Mouse (Mus musculus) megakaryocyte-erythroid progenitor cell, adult 5-6 weeks (primary cell): ENCODE measurements around the gene Nat8f5. TPM values are rescaled to one million over a fixed set of nuclear protein-coding genes. Genes with fewer than 3 reads are reported as not detected.
"Not testable (repeated sequence)": the region's sequence is repeated elsewhere in the genome, so short reads cannot be mapped to it uniquely, and the experiment has no call there.

Experiments used
- ATAC-seq: replicated peaks from 2 replicates; pipeline ENCODE4 v1.8.0; 2016; ENCODE audit warnings: mild to moderate bottlenecking, inconsistent platforms; ENCODE audit not compliant: severe bottlenecking, poor library complexity, low FRiP score, low TSS enrichment
- total RNA-seq, 2 experiments: library from RNA; stranded (forward) in 1 of 2; stranded (reverse) in 1 of 2; fragments of 200-1000, 215-1000 nt in 1 of 2; fragments of >200 nt in 1 of 2; fragmentation: Nextera tagmentation in 1 of 2; gene quantifications; 2 replicates each; pipeline ENCODE4 v1.2.3; 2014 to 2017

Nat8f5 gene
- total RNA-seq (2014; fragmentation: Nextera tagmentation) (not detected in 2 replicates), total RNA-seq (2017) (not detected in 2 replicates)

DNA sequence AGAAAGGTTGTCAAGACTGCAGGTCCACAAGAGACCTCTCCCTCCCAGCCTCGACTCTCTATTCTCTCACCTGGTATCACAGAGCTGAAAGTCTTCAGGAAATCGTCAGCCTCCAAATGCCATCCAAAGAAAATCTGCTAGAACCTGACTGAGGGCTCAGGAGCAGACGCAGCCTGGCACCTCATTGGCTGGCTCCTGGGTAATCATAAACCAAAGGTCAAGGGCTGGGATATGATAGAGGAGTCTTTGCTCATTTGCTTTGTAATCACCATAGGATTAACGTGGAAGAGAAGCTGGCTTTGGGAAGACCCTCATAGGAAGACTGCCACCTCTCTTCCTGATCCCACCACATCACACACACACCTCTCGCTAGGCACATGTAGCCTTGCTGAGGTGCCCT is at the start of gene Nat8f5, which contains the start of gene Nat8f6:
Gene Nat8f5 (minus strand): TSS at position 136 of the 400 bp plus-strand sequence.
Gene Nat8f6 (minus strand): TSS at position 118 of the 400 bp plus-strand sequence.
- no peak for ATAC-seq

DNA sequence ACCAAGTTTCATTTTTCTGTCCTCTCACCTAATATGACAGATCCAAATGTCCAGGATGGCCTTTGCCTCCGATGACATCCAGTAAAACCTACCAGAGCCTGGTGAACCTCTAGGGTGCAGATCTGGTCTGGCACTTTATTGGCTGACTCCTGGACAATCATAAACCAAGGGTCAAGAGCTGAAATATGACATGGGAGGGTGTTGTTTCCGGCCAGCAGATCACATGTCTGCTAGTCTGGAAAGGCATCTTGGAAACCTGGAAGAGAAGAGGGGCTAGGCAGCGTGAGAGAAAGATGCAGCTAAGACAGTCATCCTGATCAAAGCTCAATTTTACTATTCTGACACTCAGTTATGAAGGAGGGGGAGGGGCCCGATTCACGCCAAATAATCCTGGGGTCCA is 48.2 kb upstream of the Nat8f5 start, which contains the start of gene Nat8f2:
Gene Nat8f2 (minus strand): TSS at position 153 of the 400 bp plus-strand sequence.
- not testable (repeated sequence) for ATAC-seq

DNA sequence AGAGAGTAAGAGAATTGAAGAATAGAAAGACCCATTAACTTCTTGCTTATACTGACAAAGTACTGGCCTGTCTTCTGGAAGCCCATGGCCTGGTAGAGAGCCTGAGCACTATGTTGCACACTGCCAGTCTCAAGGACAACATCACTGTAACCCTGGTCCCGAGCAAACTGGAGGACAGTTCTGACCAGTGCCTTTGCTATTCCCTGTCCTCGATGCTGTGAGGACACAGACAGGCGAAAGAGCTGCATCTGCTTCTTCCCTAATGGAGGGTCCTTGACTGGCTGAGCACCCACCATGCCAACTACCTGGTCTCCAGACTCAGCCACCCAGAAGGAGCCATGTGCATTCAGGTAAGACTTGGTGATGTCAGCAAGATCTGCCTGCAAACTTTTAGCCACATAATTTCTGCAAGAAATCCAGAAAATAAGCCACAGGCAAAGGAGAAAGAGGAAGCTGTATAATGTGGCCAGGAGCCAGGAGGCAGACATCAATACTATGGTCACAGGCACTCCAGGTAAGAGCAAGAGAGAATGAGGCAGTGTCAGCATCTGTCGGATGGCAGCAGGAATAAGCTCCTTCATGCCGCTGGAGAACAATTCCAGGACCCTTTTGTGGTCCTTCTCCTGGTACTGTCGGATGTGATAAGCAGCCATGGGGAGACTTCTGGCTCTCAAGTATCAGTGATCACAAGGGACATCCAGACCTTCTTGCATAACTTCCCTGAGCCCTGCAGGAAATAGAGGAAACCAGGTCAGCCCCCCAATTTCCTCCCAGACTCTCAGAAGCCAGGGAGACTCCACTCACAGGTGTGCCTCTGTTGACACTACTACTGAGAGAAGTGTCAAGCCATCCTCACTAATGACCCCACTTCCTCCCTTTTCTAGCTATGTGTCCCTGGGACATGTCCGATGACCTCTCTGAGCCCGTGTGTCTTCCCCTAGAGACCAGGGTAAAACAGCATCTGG is 47.2 kb upstream of the Nat8f5 start:
- ATAC-seq, result no peak

DNA sequence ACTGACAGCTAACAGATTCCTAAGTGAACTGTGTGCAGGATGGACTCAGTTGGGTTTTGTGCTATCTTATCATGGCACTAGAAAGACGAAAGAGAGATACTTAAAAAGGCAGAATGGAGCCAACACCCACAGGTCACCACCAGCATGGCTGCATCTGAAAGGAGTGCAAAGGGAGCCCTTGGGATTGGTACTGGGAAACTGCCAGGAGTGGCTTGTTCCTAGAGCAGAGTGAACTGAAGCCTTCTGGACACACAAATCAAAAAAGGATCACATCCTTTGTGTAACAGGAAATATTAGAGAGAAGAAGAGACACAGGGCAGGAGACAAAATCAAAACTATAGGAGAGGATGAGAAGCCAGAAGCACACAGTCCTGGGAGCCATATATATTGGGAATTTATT is 46.2 kb upstream of the Nat8f5 start:
- ATAC-seq, result not testable (repeated sequence)

- ATAC-seq, result not testable (repeated sequence)
Measured at GRCm38 (mm10) chr6:85866166-85866565, 45.4 kb upstream of the Nat8f5 start.

GRCm38 (mm10) chr6:85864900-85865639 is 44.3 kb upstream of the Nat8f5 start:
- ATAC-seq, result not testable (repeated sequence)

DNA sequence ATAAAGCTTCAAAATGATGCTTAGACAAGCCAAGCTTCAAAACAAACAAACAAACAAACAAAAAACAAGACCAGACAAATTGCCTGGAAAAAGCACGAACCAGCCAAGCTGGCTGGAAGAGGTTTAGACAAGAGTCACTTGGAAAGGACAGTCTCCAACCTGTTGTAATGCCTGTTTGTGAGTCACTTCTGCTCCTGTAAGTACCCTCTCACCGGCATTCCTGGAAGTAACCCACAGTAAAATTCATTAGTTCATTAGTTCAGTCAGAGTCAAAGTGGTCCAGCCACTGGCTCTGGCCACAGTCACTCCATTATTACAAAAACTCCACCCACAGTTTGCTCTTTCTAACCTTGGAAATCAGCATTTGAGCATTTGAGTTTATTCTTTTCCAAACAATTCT is 43.1 kb upstream of the Nat8f5 start:
- no peak for ATAC-seq

- no peak for ATAC-seq
Measured at GRCm38 (mm10) chr6:85863136-85863535, 42.4 kb upstream of the Nat8f5 start.

- no peak for ATAC-seq
Measured at GRCm38 (mm10) chr6:85862565-85862964, 41.8 kb upstream of the Nat8f5 start.

DNA sequence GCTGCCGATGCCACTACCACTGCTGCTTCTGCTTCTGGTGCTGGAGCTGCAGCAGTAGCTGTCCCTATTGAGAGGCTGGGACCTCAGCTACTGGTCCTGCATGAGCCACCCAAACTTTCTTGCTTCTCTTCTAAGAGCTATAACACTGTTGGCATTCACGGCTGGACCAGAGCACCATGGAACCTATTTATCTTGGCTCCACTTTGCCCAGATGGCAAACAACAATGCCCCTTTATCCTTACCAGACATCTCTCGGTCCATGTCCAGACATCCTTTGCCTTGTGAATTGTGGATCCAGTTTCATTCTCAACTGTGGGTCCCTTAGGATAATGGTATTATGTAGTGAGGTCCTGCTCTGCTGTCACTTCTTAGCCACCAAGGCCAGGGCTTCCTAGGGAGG is 40.5 kb upstream of the Nat8f5 start:
- no peak for ATAC-seq

DNA sequence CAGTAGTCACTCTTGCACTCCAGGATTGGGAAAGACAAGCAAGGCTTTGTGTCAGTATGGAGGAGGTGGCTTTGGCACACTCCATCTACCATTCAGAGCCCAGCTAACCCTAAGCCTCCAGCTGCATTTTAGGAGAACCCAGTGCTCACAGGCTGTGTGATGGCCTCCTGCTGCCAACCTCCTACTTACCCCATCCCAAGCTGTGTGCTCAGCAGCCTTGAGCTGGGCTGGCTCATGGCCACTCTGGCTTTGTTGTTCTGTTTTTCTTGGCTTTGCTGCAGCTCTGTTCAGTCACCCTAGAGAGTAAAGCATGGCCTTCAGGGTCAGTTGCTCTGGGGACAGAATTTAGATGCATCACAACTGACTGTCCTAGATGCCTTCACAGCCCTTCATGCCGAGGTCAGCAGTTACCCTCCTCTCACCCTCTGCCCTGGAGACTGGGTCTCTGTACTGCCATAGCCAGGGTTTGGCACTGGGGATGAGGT is 35.5 kb upstream of the Nat8f5 start:
- ATAC-seq, result no peak

- ATAC-seq, result no peak
Measured at GRCm38 (mm10) chr6:85853481-85853880, 32.7 kb upstream of the Nat8f5 start.

- no peak for ATAC-seq
Measured at GRCm38 (mm10) chr6:85851062-85851773, 30.4 kb upstream of the Nat8f5 start.

DNA sequence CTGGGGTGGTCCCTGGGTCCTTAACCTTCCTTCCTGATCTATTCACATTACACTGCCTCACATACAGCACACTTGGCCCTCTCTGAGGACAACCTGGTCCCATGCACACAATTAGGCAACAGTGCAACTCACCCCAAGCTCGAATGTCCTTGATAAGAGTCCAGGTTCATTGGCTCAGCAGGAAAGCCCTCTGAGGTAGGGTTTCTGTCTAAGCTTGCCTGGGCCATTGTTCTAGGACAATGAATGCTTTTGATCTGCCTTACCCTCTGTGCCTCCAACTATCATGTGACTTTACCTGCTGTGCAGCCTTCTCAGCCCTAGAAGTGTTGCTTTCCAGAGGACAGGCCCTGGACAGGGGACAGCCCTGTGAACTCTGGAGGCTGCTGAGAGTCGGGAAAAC is 28.5 kb upstream of the Nat8f5 start:
- no peak for ATAC-seq

DNA sequence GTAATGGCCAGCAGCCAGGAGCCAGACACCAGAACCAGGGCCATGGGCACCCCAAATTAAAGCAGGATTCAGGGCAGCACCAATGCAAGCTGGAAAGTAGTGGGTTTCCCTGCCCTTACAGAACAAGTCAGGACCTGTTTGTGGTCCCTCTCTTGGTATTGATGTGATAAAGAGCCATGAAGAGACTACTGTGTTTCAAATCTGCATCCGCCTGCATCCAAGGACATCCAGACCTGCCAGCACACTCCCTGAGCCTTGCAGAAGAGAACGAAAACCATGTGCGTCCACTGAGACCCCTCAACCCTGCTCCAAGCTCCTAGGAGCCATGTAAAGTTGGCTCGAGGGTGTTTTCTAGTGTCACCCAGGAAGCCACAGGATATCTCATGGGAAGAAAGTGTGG is 27.4 kb upstream of the Nat8f5 start:
- no peak for ATAC-seq

- no peak for ATAC-seq
Measured at GRCm38 (mm10) chr6:85846921-85847320, 26.1 kb upstream of the Nat8f5 start.

GRCm38 (mm10) chr6:85843677-85844458 is 23.1 kb upstream of the Nat8f5 start:
- not testable (repeated sequence) for ATAC-seq

DNA sequence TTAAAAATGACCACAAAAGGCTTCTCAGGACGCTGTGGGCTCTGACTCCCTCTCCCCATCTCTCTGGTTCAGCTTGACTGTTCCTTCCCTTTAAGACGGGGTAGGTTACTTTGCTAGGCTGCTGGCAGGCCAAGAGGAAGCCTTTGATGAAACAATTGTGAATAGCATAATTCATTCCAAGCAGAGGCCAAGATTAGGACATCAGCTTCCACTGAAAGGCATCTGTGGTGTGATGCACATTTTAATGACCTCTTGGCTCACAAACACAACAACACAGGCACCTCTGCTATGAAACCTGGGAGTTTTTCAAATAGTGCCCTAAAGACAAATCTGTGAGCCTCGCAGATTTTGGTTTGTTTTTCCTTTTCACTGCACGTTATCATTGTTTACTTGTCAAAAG is 19.2 kb upstream of the Nat8f5 start:
- no peak for ATAC-seq

GRCm38 (mm10) chr6:85838674-85839073 is 17.9 kb upstream of the Nat8f5 start:
- no peak for ATAC-seq
